Mouse (Mus musculus) layer of hippocampus, postnatal 36 days (tissue): Measurements from ENCODE around the gene Cacng8. TPM values are rescaled to one million over a fixed set of nuclear protein-coding genes. Genes with fewer than 3 reads are reported as not detected.
A peak's percentile ranks its signal among the peaks of the same experiment; 100 is the strongest.

Experiments used
- DNase-seq, 2 experiments: peaks; one replicate each; pipeline ENCODE4 v3.0.0; 2022
- total RNA-seq, 2 experiments: library from RNA; stranded (reverse); gene quantifications; 2 replicates each; pipeline ENCODE4 v1.2.3; 2021

Gene Cacng8
- total RNA-seq, result 100 to 1,000 TPM; 406 to 411 TPM

DNA sequence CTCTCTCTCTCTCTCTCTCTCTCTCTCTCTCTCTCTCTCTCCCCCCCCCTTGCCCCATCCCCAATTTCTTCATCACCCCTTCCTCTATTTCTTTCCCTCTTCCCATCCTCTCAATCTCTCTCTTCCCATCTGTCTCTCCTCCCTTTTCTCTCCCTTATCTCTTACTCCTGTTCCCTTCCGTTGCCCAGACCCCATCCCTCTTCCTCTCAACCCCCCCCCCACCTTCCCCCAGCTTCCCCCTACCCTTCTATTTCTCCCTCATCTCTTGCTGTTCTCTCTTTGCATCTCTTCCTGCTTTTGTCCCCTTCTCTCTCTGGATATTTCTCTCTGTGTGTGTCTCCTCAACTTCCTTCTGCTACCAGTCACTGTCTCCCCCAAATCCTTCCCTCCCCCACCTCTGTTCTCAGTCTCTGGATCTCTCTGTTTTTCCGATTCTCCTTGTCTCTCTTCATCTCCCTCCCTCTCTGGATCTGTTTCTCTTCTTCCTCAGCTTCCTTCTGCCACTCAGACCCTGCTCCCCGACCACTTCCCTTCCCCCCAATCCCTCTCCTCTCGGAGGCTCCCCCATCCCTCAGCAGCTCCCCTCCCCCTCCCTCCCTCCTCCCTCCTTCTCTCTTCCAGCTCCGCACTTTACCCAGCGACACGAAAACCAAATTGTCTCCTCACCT, at the start of gene Cacng8:
TSS of gene Cacng8 (plus strand) at position 271 of the 668 bp plus-strand sequence.
- no peak for DNase-seq

DNA sequence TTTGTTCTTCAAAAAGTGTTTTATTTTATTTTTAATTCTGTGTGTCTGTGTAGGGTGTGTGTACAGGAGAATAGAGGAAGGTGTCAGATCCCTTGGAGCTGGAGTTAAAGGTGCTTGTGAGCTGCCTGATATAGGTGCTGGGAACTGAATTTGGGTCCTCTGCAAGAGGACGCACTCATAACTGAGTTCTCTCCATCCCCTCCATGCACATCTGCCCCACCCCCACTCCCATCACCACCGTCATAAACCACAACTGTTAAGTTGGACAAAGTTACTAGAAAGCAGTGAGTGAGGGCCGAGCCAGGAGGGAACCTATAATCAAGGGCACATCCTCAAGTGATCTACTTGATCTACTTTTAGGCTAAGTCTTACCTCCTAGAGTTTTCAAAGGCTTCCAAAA, 46.6 kb upstream of the Cacng8 start:
- no peak for DNase-seq

DNA sequence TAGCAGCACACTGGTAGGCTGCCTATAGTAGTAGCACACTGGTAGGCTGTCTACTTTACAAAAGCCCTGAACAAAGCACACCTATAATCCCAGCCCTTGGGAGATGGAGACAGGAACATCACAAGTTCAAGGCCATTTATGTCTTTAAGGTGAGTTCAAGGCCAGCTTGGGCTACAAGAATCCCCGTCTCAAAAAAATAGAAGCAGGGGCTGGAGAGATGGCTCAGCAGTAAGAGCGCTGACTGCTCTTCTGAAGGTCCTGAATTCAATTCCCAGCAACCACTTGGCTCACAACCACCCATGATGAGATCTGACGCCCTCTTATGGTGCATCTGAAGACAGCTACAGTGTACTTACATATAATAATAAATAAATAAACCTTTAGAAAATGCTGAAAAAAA, 45.2 kb upstream of the Cacng8 start:
- DNase-seq, result no peak

DNA sequence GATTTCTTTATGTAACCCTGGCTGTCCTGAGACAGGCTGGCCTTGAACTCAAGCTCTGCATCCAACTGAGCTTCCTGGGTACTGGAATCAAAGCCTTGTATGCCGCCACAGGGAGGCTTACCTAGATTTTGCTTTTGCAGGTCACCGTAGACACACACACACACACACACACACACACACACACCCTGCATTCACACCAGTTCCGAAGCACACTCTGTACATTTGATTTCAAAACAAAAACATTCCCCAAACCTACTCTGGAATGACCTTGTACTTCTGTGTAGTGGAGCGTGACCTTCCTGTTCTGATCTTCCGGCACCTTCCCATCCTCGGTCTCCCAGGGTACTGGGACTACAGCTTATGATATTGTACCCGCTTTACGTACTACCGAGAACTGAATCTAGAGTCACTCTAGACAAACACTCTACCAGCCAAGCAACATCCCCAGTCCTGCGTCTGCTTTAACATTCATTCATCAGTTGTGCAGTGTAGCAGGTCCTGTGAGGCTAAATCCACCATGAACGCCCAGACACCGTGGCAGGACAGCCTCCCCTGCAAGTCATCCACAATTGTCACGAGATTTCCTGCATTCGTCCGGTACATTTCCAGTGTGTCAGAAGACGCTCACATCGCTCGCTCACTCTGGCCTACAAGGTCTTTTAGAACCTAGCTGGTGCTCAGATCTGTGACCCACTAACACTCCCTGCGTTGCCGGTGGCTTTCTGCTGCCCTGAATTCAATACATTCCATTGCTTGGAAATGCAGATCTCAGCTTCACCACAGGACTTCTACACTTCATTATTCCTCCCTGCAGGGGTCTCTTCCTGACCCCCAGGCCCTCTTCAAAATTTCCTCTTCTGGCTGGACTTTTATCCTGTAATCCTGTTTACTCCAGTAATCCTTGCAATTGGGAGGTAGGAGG, 42.9 kb upstream of the Cacng8 start:
- DNase-seq, result no peak

DNA sequence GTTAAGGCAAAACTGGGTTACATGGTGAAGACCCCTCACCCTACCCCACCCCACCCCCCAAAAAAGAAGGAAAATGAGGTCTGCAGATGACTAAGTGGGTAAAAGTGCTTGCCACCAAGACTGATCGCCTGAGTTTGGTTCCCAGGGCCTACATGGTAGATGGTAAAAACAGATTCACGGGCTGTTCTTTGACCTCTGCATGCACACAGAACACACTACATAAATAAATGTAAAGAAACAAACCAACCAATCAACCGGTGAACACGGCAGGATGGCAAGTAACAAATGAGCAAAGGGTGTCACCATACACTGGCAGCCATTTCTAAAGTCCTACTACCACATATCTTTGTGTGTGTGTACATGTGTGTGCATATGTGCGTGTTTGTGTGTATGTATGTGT, 42.2 kb upstream of the Cacng8 start:
- DNase-seq, result no peak

DNA sequence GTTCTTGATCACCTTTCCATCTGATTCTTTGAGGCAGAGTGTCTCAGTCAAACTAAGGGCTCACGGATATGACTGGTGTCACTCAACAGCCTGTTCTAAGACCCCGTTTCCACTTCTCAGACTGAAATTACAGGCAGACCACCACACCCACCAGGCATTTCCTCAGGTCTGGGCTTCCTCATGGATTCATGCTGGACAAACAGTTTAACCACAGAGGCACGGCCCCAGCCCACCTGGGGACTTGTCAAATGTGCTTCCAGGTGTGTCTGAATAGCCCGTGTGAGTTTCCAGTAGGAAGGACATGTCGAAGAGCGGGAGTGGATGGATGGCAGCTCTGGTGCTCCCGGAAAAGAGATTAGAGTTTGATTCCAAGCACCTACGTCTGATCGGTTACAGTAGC, 40.7 kb upstream of the Cacng8 start:
- no peak for DNase-seq

DNA sequence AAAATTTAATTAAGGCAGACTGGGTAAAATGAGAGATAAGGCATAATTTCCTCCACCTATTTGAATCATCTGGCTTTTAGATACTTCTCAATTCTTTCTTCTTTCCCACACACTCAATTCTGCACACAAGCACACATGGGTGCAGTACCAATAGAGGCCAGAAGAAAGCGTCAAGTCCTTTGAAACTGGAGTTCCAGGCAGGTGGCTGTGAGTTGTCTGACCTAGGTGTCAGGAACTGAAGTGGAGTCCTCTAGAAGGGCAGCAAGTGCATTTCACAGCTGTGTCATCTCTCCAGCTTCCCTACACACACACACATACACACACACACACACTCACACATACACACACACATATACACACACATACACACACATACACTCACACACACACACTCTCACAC, 38.9 kb upstream of the Cacng8 start:
- no peak for DNase-seq

DNA sequence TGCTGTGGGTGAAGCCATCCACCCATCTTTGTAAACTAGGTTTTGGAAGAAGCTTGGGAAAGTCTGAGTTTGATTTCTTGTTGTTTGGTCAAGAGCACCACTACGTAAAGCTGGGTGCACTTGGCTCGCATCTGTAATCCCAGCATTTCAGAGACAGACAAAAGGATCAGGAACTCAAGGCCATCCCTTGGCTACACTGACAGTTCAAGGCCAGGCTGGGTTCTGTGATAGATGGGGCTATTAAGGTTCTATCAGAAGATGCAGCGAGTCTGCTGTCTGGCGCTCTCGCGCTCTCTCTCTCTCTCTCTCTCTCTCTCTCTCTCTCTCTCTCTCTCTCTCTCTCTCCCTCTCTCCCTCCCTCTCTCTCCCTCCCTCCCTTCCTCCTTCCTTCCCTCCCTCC, 35.6 kb upstream of the Cacng8 start:
- no peak for DNase-seq

DNA sequence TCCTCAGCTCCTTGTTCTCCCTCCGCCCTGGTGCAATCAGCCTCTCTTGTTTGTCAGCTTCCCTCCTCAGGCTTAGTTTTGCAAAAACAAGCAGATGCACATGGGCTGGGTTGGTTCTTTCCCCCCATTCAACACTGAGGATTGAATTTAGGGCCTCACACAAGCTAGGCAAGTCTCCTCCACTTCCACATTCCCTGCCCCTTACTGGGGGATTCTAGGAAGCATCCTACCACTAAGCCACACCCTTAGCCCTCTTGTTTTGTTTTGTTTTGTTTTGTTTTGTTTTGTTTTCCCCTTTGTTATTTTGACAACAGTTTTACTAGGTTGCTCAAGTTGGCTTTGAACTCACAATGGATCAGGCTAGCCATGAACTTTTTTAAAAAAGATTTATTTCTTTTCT, 29.8 kb upstream of the Cacng8 start:
- DNase-seq, result no peak

DNA sequence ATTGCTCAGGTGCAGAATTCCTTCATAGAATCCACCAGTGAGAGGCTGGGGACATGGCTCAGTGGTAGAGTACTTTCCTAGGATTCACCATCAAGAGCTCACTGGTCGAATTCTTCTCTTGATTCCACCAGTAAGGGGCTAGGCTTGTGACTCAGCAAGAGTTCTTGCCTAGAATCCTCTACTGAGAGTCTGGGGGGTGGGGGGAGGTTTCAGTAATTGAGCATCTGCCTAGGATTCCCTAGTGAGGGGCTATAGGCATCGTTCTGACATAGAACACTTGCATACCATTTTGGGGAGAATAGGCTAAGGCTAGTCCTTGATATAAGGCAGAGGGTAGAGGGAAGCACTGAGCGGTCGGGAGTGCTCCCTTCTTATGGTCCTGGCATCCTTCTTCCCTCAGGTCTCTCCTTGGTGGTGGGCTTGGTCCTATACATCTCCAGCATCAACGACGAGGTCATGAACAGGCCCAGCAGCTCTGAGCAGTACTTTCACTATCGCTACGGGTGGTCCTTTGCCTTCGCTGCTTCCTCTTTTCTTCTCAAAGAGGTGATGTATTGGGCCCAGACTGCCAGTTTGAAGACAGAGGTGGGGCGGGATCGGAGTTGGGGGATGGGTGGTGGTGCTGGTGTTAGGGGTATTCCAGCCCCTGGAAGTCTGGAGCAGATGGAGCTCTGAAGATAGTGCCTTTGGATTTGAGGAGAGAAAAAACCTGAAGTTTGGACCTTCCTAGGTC, 24.8 kb upstream of the Cacng8 start:
- DNase-seq, result no peak

DNA sequence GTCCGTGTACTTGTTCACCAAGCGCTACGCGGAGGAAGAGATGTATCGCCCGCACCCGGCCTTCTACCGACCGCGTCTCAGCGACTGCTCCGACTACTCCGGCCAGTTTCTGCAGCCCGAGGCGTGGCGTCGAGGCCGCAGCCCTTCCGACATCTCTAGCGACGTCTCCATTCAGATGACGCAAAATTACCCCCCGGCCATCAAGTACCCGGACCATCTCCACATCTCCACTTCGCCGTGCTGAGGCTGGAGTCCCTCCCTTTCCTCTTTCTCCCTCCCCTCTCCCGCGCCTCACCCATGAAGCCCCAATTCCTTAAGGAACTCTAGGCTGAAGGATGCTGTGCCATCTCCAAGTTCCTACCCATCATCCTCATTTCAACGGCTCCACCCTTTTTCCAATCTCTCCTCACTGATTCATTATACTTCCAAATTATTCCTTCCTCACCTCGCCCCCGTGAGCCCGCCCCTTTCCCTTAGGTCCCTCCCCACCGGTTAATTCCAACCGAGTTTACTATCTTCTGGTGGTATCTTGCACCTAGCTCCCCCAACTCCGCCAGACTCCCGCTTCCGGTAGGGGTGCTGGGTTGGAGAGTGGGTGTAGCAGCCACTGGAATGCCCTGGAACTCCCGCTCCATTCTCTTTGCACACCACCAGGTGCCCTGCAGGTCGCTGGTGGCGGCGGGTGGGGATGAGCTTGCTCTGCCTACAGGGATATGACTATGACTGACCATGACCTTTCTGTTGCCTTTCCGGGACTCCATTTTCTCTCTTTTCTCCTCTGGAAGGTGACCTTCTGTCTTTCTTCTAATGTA, 23.6 kb upstream of the Cacng8 start:
- DNase-seq, result peak; percentile 26 to 34

DNA sequence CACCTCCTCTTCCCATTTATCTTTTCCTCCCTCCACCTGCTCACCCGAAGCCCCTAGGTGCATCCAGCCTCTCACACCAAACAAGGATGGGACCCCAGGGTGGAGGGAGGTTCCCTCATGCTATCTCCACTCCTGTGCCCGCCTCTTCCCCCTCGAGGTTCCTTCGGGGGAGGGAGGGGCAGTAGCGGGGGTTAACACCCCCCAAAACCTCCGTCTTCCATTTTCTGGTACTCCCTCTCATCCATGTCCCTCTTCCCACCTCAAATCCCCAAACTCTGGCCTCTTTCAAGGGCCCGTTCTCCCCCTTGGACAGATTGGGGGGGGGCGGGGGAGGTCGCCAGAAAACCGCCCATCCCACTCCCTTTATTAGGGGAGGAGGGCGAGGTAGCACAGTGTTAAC, 22.9 kb upstream of the Cacng8 start:
- DNase-seq, result no peak

DNA sequence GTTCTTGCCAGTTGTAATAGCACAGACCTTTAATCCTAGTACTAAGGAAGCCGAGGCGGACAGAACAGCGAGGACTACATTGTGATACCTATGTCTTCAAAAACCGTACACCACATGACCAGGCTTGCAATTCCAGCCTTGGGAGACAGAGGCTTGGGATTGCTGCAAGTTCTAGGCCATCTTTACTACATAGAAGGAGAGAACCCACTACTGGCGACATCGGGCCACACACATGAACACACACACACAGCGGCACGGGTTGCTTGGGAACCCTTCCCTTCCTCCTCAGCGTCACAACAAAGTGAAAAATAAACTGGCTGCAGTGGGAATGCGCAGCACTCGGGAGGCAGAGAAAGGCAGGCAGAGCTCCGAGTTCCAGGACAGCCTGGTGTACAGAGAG, 22.2 kb upstream of the Cacng8 start:
- DNase-seq, result no peak

DNA sequence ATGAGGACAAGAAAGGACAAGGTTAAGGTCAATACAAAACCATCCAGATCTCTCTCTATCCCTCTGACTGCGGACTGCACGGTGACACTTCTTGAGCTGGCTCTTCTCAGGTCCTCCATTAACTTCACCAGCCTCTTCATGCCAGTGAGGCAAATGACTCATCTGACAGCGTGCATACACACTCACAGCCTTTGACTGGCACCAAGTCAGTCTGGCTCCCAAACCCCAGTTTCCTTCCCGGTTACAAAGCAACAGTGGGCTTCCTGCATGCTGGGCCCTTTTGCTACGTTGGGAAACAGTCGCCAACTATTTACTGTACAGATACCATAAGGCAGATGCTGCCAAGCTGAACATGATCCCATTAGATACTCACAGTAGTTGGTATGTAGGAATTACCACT, 21.3 kb upstream of the Cacng8 start:
- no peak for DNase-seq

DNA sequence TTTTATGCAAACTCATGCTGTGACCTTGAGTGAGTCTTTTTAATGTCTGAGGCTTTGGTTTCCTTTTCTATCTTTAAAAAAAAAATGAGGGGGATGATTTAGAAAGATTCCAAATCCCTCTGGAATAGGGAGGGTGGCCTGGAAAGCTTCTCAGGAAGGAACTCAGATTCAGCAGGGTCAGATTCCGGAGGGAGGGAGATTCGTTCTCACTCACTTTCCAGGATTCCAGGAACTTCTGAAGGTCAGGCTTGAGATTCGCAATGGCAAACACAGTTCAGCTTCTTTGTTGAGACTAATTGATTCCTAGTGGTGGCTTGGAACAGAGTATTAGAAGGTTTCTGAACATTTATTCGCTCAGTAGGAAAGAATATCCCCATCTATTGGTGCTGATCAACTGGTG, 20.1 kb upstream of the Cacng8 start:
- DNase-seq, result no peak

DNA sequence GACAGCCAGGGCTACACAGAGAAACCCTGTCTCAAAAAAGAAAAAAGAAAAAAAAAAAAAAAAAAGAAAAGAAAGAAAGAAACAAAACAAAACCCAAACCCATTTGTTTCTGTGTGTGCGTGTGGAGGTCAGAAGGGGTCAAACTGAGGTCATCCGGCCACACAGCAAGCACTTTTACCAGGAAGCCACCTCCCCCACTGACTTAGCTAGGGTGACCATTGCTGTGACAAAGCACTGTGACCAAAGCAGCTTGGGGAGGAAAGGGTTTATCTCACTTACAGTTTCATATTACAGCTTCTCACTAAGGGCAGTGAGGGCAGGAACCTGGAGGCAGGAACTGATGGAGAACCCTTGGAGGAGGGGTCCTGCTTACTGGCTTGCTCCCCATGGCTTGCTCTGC, 18.1 kb upstream of the Cacng8 start:
- no peak for DNase-seq

DNA sequence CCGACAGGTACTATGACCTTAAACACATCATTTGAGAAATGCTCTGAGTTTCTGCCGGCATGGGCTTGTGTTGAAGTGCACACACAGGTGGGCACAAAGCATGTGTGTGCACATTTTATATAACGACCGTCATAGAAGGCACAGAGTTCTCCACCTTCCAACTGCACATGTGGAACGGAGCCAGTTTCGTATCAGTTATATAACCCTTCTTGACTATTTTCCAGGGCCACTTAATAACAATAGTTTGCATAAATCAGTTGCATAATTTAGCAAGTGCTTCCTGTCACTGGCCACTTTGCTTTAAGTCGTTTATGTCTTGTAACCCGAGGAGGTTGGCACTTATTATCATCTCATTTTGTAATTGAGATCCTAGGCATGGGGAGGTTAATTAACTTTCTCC, 16.7 kb upstream of the Cacng8 start:
- DNase-seq, result no peak

DNA sequence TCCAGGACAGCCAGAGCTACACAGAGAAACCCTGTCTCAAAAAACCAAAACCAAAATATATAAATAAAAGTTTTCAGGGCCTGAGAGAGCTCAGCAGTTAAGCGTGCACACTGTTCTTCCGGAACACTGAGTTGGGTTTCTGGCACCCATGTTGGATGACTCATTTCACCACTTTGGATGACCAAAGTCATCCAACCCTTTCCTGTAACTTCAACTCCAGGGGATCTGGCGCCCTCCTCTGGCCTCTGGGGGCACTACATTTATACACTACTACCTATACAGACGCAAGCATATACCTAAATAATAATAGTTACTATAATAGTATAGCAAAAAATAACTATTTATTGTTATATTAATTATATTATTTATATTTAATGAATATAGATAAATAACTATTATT, 13.7 kb upstream of the Cacng8 start:
- DNase-seq, result no peak

DNA sequence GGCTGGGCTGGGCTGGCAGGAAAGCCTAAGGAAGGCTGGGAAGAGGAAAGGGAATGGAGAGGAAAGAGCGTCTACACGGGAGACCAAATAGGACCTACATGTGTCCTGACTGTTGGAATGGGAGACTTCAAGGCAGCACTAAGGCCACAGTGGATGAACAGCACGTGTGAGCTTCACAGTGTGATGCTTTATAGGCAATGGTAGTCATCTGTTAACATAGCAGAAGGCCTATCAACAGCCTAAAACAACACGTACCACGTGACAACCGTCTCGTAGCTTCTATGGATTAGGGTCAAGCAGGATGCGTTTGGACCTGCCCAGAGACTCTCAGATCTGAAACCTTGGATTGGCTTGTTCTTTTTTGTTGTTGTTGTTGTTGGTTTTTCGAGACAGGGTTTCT, 8.4 kb upstream of the Cacng8 start:
- DNase-seq, result no peak

DNA sequence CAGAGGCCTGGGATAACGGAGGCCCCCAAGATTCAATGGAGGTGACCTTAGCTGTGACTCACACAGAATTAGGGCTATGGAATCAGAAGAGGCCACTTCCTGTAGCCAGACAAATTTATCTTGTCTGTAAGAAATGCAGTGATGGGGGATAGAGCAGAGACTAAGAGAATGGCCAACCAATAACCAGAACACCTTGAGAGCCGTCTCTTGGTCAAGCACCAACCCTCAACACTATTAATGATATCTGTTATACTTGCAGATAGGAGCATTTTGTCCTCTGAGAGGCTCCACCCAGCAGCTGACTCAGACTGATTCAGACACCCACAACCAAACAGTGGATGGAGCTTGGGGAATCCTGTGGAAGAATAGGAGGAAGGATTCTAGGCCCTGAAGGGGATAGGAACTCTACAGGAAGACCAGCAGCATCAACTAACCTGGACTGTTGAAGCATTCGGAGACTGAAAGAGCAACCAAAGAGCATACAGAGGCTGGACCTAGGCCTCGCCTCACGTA, 5.6 kb upstream of the Cacng8 start:
- DNase-seq, result no peak

DNA sequence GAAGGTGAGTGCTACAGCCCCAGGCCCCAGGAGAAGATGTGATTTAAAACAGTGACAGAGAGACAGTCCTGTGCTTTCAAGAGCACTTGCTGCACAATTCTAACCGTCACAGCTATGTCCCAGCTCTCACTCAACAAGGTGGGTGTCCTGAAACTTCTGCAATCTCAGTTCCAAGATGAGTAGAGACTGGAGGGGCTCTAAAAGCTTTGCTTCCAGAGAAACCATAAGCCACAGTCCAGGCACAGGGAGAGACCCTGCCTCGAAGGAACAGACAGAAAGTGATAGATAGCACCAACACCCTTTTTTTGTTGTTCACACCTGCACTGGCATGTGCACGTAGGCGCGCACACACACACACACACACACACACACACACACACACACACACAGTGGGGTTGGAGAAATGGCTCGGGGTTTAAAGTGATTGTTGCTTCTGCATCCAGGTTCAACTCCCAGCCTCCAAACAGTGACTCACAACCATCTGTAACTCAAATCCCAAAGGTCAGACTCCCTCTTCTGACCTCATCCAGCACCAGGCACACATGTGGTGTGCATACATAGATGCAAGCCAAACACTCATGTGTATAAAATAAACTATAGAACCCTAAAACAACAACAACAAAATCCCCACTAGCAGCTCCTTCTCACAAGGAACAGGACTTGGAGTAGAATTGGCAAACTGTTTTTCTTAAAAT, 4.3 kb upstream of the Cacng8 start:
- DNase-seq, result no peak

DNA sequence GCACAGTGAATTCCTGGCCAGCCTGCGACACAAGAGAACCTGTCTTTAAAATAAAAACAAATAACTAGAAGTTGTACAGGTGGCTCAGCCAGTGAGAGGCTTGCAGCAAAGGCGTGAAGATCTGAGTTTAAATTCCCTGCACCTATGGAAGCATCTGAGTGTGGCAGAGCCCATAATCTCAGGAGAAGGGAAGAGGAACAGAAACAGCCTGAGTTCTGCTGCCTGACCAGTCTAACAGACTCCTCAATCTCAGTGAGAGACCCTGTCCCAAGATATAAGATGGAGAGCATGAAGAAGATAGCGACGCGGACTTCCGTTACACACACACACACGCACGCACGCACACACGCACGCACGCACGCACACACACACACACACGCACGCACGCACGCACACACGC, 2.7 kb upstream of the Cacng8 start:
- DNase-seq, result no peak
